Mouse (Mus musculus): Measurements from ENCODE around the gene Edf1. TPM values are rescaled to one million over a fixed set of nuclear protein-coding genes. Genes with fewer than 3 reads are reported as not detected.

Edf1 gene
- polyA plus RNA-seq, 1 experiment from 2014 or later, result 496 TPM

DNA sequence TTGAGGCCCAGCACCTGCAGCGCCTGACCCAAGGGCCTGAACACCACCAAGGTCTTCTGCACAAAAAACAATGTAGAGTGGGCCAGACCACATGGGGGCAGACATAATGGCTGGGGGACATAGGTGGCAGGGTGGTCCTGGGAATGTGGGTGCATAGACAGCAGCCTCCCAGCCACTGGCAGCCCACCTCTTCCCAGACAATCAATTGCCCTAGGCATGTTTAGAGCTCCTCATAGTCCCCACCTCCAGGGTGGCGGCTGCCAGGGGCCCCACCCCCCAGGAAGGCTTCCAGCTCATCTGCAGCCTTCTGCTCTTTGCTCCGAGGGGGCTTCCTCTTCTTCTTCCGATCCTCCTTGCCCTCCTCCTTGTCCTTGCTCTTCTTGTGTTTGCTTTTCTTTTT is 25.9 kb downstream of the Edf1 start:
- ATAC-seq, result no peak
- 35% methylated on average over 4 of the region's 4 CpGs for WGBS
- Histone ChIP-seq H3K27me3 (replicated peaks; ENCODE audit: control insufficient read depth, insufficient read depth, low read length) (peaks cover 20% of the 10 kb centered on the region), H3K4me1 (replicated peaks; ENCODE audit: control insufficient read depth, insufficient read depth, low read length) (peaks cover 14% of the 10 kb centered on the region), H3K9ac (ENCODE audit: low read depth, low read length) (no peak overlapping the region), H3K9me3 (ENCODE audit: control insufficient read depth) (no peaks in the 10 kb centered on the region), H3K4me2 (replicated peaks; ENCODE audit: low read depth) (no peak overlapping the region), H3K27ac (ENCODE audit: low read depth, low read length) (no peak overlapping the region; the same call in 1 of the 2 replicates), H3K4me3 (ENCODE audit: low read depth, low read length) (no peak overlapping the region), H3K36me3 (ENCODE audit: control insufficient read depth, insufficient read depth) (peaks cover 37% of the 10 kb centered on the region)
- no peak for TF ChIP-seq CTCF (IDR thresholded peaks at IDR 0.05; ENCODE audit: low read depth)

DNA sequence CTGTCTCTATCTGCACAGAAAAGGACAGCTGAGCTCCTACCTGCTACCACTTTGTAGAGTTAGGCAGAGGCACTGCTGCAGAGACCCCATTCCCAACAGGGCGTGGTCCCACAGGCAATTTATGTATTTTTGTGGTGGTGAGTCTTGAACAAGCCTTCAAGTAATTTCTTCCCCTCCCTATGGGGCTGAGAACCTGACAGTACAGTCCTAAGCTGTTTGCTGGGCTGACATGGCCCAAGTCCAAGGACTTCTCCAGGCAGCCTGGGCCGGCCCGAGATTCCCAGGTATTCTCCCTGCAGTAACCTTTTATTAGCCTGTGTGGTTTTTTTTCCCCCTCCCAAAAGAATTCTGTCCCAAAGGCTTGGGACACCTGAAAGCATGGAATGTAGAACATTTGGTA is 26.5 kb downstream of the Edf1 start:
- ATAC-seq, result no peak
- no peak for TF ChIP-seq CTCF (IDR thresholded peaks at IDR 0.05; ENCODE audit: low read depth)
- WGBS, result 55% methylated on average over 3 of the region's 3 CpGs

GRCm38 (mm10) chr2:25584856-25585255 is 27.2 kb downstream of the Edf1 start:
- no peak for TF ChIP-seq CTCF (IDR thresholded peaks at IDR 0.05; ENCODE audit: low read depth)
- peaks cover 7% of the 10 kb centered on the region for H3K4me1 ChIP-seq (replicated peaks; ENCODE audit: control insufficient read depth, insufficient read depth, low read length)
- ATAC-seq, result no peak
- peaks cover 40% of the 10 kb centered on the region for H3K36me3 ChIP-seq (ENCODE audit: control insufficient read depth, insufficient read depth)
- H3K9ac ChIP-seq (ENCODE audit: low read depth, low read length), result no peak overlapping the region
- H3K4me3 ChIP-seq (ENCODE audit: low read depth, low read length), result no peak overlapping the region
- peaks cover 7% of the 10 kb centered on the region for H3K27me3 ChIP-seq (replicated peaks; ENCODE audit: control insufficient read depth, insufficient read depth, low read length)
- H3K4me2 ChIP-seq (replicated peaks; ENCODE audit: low read depth), result no peak overlapping the region
- no peak overlapping the region for H3K27ac ChIP-seq (ENCODE audit: low read depth, low read length)
- H3K9me3 ChIP-seq (ENCODE audit: control insufficient read depth), result no peaks in the 10 kb centered on the region
- WGBS, result 86% methylated on average over 4 of the region's 4 CpGs

More for the DNA sequence above, 26.5 kb downstream of the Edf1 start:
- Histone ChIP-seq H3K4me1 (replicated peaks; ENCODE audit: control insufficient read depth, insufficient read depth, low read length) (peaks cover 12% of the 10 kb centered on the region), H3K27ac (ENCODE audit: low read depth, low read length) (no peak overlapping the region), H3K4me2 (replicated peaks; ENCODE audit: low read depth) (no peak overlapping the region), H3K9me3 (ENCODE audit: control insufficient read depth) (no peaks in the 10 kb centered on the region), H3K36me3 (ENCODE audit: control insufficient read depth, insufficient read depth) (peaks cover 38% of the 10 kb centered on the region), H3K4me3 (ENCODE audit: low read depth, low read length) (no peak overlapping the region), H3K9ac (ENCODE audit: low read depth, low read length) (no peak overlapping the region), H3K27me3 (replicated peaks; ENCODE audit: control insufficient read depth, insufficient read depth, low read length) (peaks cover 14% of the 10 kb centered on the region)

DNA sequence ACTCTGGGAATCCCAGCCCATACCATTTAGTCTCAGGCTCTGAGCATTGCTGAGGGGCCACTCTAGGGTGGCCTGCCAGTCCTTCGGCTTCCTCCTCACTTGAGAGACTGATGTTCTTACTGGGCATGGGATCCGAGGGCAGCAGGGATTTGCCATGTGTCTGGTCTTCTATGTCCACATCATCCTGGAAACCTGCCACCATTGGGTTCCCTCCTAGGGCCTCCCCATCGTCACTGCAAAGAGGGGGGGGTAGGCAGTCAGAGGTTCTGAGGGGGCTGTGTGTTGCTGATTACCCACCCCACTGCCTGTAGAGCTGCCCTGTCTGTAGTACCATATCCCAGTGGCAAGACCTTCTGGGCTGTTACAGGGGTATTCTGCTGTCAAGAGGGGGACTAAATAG is 28.0 kb downstream of the Edf1 start:
- ATAC-seq, result no peak
- 75% methylated on average over 3 of the region's 3 CpGs for WGBS
- peaks cover 47% of the 10 kb centered on the region for H3K36me3 ChIP-seq (ENCODE audit: control insufficient read depth, insufficient read depth)

GRCm38 (mm10) chr2:25587290-25587689 is 29.6 kb downstream of the Edf1 start:
- Histone ChIP-seq H3K9me3 (ENCODE audit: control insufficient read depth) (no peaks in the 10 kb centered on the region), H3K27ac (ENCODE audit: low read depth, low read length) (no peak overlapping the region), H3K9ac (ENCODE audit: low read depth, low read length) (no peak overlapping the region), H3K4me1 (replicated peaks; ENCODE audit: control insufficient read depth, insufficient read depth, low read length) (0 out of 2 replicates have a peak, but pooled peaks cover 3% of the 10 kb centered on the region), H3K36me3 (ENCODE audit: control insufficient read depth, insufficient read depth) (peaks cover 64% of the 10 kb centered on the region), H3K4me3 (ENCODE audit: low read depth, low read length) (no peak overlapping the region), H3K4me2 (replicated peaks; ENCODE audit: low read depth) (no peak overlapping the region), H3K27me3 (replicated peaks; ENCODE audit: control insufficient read depth, insufficient read depth, low read length) (no peaks in the 10 kb centered on the region)
- TF ChIP-seq CTCF (IDR thresholded peaks at IDR 0.05; ENCODE audit: low read depth), result no peak
- WGBS, result 94% methylated on average over 8 of the region's 8 CpGs
- ATAC-seq, result no peak

More for the DNA sequence above, 28.0 kb downstream of the Edf1 start:
- H3K4me1 ChIP-seq (replicated peaks; ENCODE audit: control insufficient read depth, insufficient read depth, low read length), result peaks cover 7% of the 10 kb centered on the region; the same call in 1 of the 2 replicates
- no peaks in the 10 kb centered on the region for H3K27me3 ChIP-seq (replicated peaks; ENCODE audit: control insufficient read depth, insufficient read depth, low read length)
- H3K9me3 ChIP-seq (ENCODE audit: control insufficient read depth), result no peaks in the 10 kb centered on the region
- no peak overlapping the region for H3K4me3 ChIP-seq (ENCODE audit: low read depth, low read length)
- H3K27ac ChIP-seq (ENCODE audit: low read depth, low read length), result no peak overlapping the region
- H3K4me2 ChIP-seq (replicated peaks; ENCODE audit: low read depth), result no peak overlapping the region
- no peak overlapping the region for H3K9ac ChIP-seq (ENCODE audit: low read depth, low read length)
- TF ChIP-seq CTCF (IDR thresholded peaks at IDR 0.05; ENCODE audit: low read depth), result no peak

DNA sequence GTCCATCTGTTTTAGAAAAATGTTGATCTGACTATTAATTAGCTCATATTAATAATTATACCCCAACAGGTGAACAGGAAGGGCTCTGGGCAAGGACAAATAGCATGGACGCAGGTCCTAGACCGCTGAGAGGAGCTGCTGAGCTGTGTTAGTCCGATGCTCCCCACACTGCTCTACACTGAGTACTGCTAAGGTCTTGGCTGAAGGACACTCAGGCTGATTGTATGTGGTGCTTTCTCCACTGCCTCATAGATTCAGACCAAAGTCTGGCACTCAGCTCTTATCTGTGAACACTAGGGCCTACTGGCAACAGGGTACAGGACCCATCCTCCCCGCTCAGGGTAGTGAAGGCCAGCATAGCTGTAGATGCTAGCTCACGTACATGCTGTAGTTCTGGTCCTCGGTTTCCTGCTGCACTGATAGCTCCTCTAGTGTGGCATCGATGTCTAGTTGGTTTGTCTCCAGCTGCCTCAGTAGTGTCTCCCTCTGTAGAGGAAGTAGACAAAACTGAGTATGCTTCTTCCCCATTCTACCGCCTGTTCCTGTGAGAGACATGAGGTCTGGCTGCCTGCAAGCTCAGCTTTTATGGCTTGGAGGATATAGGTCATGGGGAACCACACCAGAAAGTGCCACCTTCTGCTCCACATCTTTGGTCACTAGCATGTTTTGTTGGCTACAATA is 30.7 kb downstream of the Edf1 start:
- no peak for ATAC-seq
- 92% methylated on average over 8 of the region's 8 CpGs for WGBS
- no peak overlapping the region for H3K27ac ChIP-seq (ENCODE audit: low read depth, low read length)
- no peak overlapping the region for H3K9ac ChIP-seq (ENCODE audit: low read depth, low read length)
- H3K36me3 ChIP-seq (ENCODE audit: control insufficient read depth, insufficient read depth), result peaks cover 65% of the 10 kb centered on the region
- no peaks in the 10 kb centered on the region for H3K27me3 ChIP-seq (replicated peaks; ENCODE audit: control insufficient read depth, insufficient read depth, low read length)
- H3K4me1 ChIP-seq (replicated peaks; ENCODE audit: control insufficient read depth, insufficient read depth, low read length), result no peaks in the 10 kb centered on the region
- no peak overlapping the region for H3K4me2 ChIP-seq (replicated peaks; ENCODE audit: low read depth)
- no peak for TF ChIP-seq CTCF (IDR thresholded peaks at IDR 0.05; ENCODE audit: low read depth)
- no peaks in the 10 kb centered on the region for H3K9me3 ChIP-seq (ENCODE audit: control insufficient read depth)
- H3K4me3 ChIP-seq (ENCODE audit: low read depth, low read length), result no peak overlapping the region
